Mouse (Mus musculus): ENCODE measurements at regions not wholly inside any gene's neighbourhood (a gene's known extent, or its start where the extent isn't known, plus 50 kb on each side); places are given as distances from the start of the nearest gene placed in this dataset.

DNA sequence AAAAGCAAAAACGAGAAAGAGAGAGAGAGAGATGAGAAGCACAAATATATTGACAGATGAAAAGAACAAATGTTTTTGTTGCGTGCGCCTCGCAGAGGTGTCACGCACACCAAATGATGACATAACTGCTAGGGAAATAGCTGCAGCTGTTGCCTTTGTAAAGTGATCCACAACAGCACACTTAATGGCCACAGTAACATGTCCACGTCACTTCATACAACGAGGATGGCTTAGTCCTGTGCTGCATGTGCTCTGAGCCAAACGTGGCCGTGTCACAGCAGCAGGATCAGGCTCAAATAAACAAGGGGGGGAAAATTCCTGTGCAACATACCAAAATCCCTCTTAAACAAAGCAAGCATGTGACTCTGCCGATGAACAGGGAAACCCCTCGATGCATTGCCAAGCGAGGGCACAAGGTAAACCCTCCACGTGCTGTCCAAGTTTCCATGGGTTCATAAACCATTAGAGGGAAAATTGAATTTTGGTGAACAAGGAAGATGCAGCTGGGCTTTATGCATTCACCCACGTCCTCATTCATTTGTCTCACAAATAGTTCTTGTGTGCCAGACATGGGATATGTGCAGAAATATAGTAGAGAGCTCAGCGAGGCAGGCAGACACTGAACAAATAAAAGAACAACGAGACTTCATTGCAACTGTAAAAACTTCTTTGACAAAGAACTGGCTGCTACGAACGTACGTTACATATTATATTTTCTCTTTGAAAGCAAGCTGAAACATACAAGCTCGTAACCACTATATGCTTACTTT lies 223.0 kb upstream of the Pard3b start:
- in situ Hi-C loops (cut with MseI, MboI): no loop called here

DNA sequence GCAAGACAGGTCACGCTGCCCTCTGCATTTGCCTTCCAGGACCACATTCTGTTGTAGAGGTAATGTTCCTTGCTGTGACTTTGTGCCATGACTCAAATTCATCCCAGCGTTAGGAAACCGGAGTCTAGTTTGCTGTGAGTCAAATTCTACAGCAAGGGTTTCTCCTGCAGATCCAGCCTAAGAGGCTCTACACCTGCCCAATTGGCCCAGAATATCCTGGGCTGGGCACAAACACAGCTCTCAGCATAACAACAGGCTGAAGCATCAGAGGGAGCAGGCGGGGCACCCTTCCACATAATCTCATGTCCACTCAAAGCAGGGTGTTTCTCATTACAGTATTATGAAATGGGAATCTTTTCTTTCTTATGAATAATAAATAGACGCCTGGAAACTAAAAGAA lies 220.2 kb upstream of the Pard3b start:
- in situ Hi-C loops (cut with MseI, MboI): no loop called here

DNA sequence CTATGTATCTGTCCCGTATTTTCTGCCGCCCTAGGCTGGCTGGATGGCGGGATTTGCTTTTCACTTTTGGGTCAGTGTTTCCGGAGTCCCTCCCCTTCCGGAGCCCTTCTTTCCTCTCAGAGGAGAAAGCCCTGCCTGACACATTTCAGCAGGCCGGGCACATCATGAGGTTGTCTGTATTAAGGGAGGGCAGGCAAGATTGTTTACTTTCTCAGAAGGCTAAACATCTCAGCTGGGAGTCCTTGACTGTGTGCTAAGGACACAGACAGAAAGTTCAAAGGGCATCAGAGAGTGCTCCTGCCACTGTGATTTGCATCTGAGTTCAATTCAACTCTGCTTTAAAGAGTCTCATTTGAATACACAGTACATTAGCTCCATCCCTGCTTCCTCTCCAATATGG lies 218.8 kb upstream of the Pard3b start:
- in situ Hi-C loops (cut with MseI, MboI): no loop called here

GRCm38 (mm10) chr1:61423253-61423652 lies 215.4 kb upstream of the Pard3b start:
- in situ Hi-C loops (cut with MseI, MboI): no loop called here

- in situ Hi-C loops (cut with MseI, MboI): no loop called here
Observed at GRCm38 (mm10) chr1:61428706-61429501, 209.7 kb upstream of the Pard3b start.

DNA sequence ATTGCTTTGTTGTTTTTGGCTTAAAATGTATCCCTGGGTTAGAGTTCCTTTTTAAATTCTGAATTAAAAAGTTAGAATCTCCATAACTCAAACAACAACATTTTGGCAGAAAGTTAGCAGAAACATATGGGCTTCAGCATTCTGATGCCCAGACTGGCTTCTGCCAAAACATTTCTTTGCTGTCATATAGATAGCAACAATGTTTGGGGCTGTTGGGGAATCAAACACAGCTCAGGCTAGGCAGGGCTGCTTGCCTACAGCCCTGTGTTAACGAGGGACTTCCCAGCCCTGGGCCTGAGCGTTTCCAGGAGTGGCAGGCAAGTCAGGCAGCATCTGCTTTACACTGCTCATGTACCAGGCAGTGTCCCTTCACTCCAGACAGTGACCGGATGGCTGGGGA lies 201.0 kb upstream of the Pard3b start:
- in situ Hi-C loops (cut with MseI, MboI): no loop called here

- in situ Hi-C loops (cut with MseI, MboI): no loop called here
Observed at GRCm38 (mm10) chr1:61461435-61461834, 177.2 kb upstream of the Pard3b start.

DNA sequence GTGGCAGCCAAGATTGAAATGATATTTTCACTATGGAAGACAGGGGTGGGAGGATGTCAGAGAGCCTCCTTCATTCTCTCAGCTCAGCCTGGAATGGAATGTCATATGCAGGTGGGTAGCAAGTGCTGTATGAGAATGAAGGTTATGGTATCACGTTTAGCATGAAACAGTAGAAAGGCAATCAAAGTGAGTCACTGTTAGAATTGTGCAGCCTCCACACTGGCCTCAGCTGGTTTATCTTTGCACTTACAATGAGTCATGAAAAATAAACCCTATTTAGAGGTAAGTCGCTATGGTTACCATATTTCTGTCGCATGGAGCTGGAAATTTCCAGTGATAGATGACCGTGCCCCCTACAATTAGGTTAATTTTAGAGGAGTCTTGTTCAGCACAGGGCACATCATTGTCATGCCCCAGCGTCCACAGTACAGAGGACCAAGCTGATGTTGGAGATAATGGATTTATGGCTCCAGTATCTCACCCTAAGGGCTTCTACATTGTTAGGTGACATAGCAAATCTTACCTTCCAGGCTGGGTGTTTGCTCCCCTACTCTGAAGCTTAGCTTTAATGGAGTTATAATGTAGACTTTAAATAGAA lies 167.9 kb upstream of the Pard3b start:
- in situ Hi-C loops (cut with MseI, MboI): no loop called here

- in situ Hi-C loops (cut with MseI, MboI): no loop called here
Observed at GRCm38 (mm10) chr1:61471779-61472578, 166.6 kb upstream of the Pard3b start.

DNA sequence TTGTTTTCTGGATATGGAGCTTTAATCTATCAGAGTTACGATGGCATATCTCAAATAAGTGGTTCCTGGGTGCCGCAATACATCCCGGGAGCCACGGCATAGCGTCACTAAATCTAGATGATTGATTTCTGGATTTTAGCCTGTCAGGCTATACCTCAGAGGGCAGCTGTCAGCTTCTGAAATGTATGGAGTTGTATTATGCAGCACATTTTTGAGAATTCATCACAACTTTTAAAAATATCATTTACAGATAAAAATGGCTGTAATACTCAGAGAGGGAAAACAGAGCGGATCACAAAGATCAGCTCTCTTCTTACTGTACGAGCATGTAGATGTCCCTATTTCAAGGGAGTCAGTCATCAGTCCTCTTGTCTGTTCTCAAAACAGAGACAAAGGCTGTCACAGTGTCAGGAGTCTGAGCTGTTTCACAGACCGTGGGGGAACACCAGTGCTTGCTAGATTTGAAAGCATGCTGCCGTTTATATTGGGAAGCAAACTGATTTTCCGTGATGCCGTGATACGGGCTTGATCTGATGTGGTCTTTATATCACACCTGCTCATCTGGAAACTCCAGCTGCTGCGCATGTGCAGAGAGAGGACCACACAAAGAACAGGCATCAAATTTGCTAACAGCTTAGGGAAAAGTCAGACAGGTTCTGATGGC lies 165.9 kb upstream of the Pard3b start:
- in situ Hi-C loops (cut with MseI, MboI): no loop called here

DNA sequence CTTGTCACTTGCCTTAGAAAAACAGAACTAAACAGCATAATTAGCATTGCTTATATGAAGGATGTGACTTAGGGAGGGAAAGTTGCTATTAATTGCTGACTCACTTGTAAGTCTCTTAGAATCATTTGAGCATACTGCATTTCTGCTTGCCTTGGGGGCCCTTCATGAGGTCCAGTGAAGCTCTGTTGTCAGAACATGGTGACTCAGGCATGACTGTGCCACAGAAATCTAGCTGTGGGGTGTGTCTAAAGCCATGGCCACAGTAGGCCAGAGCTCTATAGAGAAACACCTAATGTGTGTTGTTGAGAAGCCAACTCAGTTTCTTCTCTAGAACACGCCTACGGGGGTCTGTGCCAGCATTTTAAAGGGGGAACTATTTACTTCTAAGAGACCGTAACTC lies 153.2 kb upstream of the Pard3b start:
- in situ Hi-C loops (cut with MseI, MboI): no loop called here

DNA sequence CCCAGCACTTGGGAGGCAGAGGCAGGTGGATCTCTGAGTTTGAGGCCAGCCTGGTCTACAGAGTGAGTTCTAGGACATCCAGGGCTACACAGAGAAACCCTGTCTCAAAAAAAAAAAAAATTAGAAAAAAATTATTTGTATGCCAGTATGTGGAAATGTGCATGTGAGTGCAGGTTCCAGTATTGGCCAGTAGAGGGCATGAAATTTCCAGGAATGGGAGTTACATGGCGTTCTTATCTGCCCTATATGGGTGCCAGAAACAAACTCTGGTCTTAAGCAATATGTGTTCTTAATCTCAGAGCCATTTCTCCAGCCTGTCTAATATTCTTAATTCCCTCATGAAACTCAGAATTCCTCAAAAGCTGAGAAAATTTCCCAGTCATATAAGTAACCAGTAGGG lies 113.7 kb upstream of the Pard3b start:
- in situ Hi-C loops (cut with MseI, MboI): no loop called here

- in situ Hi-C loops (cut with MseI, MboI): no loop called here
Observed at GRCm38 (mm10) chr1:61525881-61526280, 112.7 kb upstream of the Pard3b start.

DNA sequence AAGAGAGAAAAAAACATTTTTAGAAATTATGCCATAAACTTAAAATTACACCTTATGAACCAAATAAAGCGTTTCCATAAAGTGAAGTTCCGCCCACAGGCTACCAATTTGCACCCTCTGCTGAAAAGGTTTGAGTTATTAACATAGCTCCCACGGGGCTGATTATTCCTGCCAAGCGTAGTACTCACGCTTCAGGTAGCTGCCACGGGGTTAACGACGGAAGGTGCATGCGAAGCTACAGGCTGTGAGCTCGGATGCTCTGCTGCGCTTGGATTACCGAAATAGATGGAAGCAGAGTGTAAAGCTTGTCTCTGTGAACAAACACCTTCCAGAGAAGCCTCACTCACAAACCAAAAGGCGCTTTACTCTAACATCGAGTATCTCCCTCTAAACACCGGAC lies 109.9 kb upstream of the Pard3b start:
- in situ Hi-C loops (cut with MseI, MboI): no loop called here

GRCm38 (mm10) chr1:61530166-61530565 lies 108.5 kb upstream of the Pard3b start:
- in situ Hi-C loops (cut with MseI, MboI): loop anchor here in 1 of 2 experiments (10.0 kb wide), 1 partner anchor 245 kb away; no protein-coding TSS in a partner anchor

DNA sequence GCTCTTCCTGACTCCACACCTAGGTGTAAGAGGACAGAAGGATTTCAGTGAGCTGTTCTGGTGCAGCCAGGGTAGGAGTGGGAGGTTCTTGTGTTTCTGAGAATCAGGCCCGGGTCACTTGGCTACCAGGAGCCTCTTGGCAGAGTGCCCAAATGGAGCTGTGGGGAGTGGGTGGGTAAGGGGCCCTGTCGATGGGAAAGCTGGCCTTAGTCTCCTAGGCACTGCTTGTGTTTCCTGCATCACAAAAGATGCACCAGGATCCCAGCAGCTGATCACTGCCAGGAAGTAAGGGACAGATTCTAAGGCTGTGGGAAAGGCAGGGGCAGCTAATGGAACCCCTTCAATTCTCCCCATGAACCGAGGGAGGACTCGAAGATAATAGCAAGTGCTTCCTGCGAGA lies 107.1 kb upstream of the Pard3b start:
- in situ Hi-C loops (cut with MseI, MboI): loop anchor here in 1 of 2 experiments (10.0 kb wide), 1 partner anchor 243 kb away; no protein-coding TSS in a partner anchor

- in situ Hi-C loops (cut with MseI, MboI): no loop called here
Observed at GRCm38 (mm10) chr1:61540081-61540480, 98.5 kb upstream of the Pard3b start.

DNA sequence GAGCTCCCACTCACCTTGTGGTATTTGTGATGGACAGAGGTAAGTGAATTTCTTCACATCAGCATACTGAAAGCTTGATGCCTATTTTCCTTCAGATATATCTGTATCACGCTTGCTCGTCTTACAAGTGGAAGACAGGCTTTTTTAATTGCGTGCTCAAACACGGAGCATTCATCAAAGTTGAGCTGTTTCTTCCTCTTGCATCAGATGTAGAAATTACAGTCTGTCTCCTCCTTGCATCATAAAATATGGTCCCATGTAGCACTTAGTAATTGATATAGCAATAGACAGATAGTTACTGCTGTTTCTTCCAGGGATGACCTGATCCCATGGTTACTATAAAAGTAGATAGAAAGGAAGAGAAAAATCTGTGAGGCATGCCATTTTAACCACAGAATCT lies 97.5 kb upstream of the Pard3b start:
- in situ Hi-C loops (cut with MseI, MboI): no loop called here

DNA sequence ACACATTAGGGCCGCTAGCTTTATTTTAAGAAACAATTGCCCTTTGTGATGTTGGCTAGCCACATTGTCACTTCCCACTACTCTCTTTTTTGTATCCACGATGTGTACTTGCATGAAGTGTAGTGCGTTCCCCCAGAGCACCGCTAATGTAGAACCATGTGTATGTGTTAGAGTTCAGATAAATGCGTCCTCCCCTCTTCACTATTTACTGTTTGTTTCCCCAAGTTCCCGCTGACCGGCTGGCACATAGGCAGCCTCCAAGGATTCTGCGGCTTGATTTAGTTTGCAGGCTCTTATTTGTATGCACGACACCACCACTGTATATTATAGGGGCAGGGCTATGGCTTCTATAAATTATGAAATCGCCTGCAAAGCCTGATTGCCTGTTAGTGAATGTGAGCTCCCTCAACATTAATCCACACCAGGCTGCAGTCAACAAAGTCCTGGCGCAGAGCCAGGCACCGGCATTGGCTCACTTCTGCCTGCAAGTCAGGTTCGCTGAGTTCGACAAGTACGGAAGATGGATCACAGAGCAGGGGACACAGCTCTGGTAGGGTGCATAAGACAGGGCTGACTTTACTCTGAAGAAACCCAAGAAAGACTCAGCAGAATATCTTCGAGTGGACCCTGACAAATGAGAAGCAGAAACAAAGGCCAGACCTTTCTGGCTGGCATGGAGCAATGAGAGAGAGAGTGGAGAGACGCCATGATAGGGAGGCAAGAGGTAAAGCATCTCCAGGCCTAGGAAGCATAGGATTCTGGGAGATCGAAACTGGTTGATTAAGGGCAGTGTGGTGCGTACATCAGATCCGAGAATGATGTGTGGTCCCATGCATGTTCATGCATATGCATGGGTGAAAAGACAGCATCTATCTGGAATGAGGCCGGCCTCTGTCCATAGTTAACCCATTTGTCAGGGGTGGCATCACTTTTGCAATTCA lies 85.8 kb upstream of the Pard3b start:
- in situ Hi-C loops (cut with MseI, MboI): no loop called here

DNA sequence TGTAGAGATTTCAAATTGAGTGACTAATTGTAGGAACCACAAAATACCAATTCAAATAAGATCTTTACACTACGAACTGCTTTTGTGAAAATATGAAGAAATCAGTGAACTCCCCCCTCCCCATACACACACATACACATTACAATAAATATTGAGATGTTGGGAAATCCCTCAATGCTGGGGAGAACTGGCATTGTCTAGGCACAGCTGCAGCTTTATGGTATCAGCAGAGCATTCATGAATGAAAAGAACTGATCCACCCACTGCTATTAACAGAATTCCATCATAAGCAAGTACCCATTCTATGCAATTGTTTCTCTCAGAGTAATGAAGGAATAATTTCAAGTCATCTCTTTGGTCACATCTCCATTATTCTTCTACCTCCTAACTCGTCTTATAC lies 79.1 kb upstream of the Pard3b start:
- in situ Hi-C loops (cut with MseI, MboI): no loop called here
